Mouse (Mus musculus): Measurements from ENCODE around the gene Man2a2.

GRCm38 (mm10) chr7:80392119-80392518, 20.9 kb upstream of the Man2a2 start:
- TF ChIP-seq CTCF (IDR thresholded peaks at IDR 0.05; ENCODE audit: low read depth), result no peak
- no peak for TF ChIP-seq EP300 (IDR thresholded peaks at IDR 0.05; ENCODE audit: low read depth)

Data from liver, embryonic 14.5 days (tissue).